Mouse (Mus musculus) heart, postnatal 36 days (tissue): ENCODE data around the gene Xylb. TPM values are rescaled to one million over a fixed set of nuclear protein-coding genes. Genes with fewer than 3 reads are reported as not detected.

ENCODE experiments used
- DNase-seq, 2 experiments: peaks; one replicate each; pipeline ENCODE4 v3.0.0; 2021 to 2022
- intact Hi-C: fragments of 180-260 bp; cut with DNase I; formaldehyde crosslinking; loops from one replicate; pipeline ENCODE4 v1.15.1; 2025
- total RNA-seq, 2 experiments: library from RNA; stranded (reverse); gene quantifications; 2 replicates each; pipeline ENCODE4 v1.2.3; 2021

Gene Xylb
- total RNA-seq, 2 experiments from 2014 or later, result 0.22 TPM

- DNase-seq, result peak in 1 of 2 experiments; percentile 12
- intact Hi-C loops, result no loop called here
These were observed 31.8 kb downstream of the Xylb start for GRCm38 (mm10) chr9:119388956-119389355.

- DNase-seq, result no peak
- intact Hi-C loops, result no loop called here
These were observed 33.0 kb downstream of the Xylb start for GRCm38 (mm10) chr9:119390214-119390613.

GRCm38 (mm10) chr9:119394808-119395207, 37.6 kb downstream of the Xylb start:
- intact Hi-C loops, result no loop called here
- DNase-seq, result no peak

- DNase-seq, result no peak
- intact Hi-C loops, result no loop called here
These were observed 44.2 kb downstream of the Xylb start for GRCm38 (mm10) chr9:119401351-119401750.

GRCm38 (mm10) chr9:119401801-119402214, 44.6 kb downstream of the Xylb start, which contains the start of gene Acvr2b:
Acvr2b (plus strand) TSS chr9:119402118.
- intact Hi-C loops, result loop anchor here (2.0 kb wide), 2 partner anchors 29 to 45 kb away; partner anchors contain the start of gene Xylb
- peak; percentile 92 to 93 for DNase-seq

- intact Hi-C loops, result loop anchor here (2.0 kb wide), 2 partner anchors 28 to 46 kb away; partner anchors contain the start of gene Xylb
- DNase-seq, result peak; percentile 58 to 80
These were observed 45.4 kb downstream of the Xylb start for GRCm38 (mm10) chr9:119402253-119403235.

GRCm38 (mm10) chr9:119403236-119403641, 46.1 kb downstream of the Xylb start:
- DNase-seq, result peak; percentile 34 to 45
- intact Hi-C loops, result loop anchor here (2.0 kb wide), 2 partner anchors 28 to 46 kb away; partner anchors contain the start of gene Xylb

GRCm38 (mm10) chr9:119404090-119404489, 46.9 kb downstream of the Xylb start:
- intact Hi-C loops, result no loop called here
- no peak for DNase-seq

GRCm38 (mm10) chr9:119407884-119408283, 50.7 kb downstream of the Xylb start:
- intact Hi-C loops, result loop anchor here (2.0 kb wide), 1 partner anchor 17 kb away; no protein-coding TSS in a partner anchor
- no peak for DNase-seq

- peak in 1 of 2 experiments; percentile 28 for DNase-seq
- intact Hi-C loops, result no loop called here
These were observed 51.9 kb downstream of the Xylb start for GRCm38 (mm10) chr9:119408898-119409664.

- DNase-seq, result no peak
- intact Hi-C loops, result no loop called here
These were observed 52.7 kb downstream of the Xylb start for GRCm38 (mm10) chr9:119409864-119410263.

GRCm38 (mm10) chr9:119418025-119418424, 60.8 kb downstream of the Xylb start:
- no peak for DNase-seq
- intact Hi-C loops, result no loop called here

GRCm38 (mm10) chr9:119419852-119420438, 62.8 kb downstream of the Xylb start:
- no peak for DNase-seq
- intact Hi-C loops, result no loop called here

- intact Hi-C loops, result loop anchor here (2.0 kb wide), 1 partner anchor 19 kb away; no protein-coding TSS in a partner anchor
- peak; percentile 28 to 48 for DNase-seq
These were observed 68.2 kb downstream of the Xylb start for GRCm38 (mm10) chr9:119425217-119425975.

- no peak for DNase-seq
- intact Hi-C loops, result loop anchor here (2.0 kb wide), 1 partner anchor 19 kb away; no protein-coding TSS in a partner anchor
These were observed 68.8 kb downstream of the Xylb start for GRCm38 (mm10) chr9:119425976-119426415.

- intact Hi-C loops, result no loop called here
- no peak for DNase-seq
These were observed 69.3 kb downstream of the Xylb start for GRCm38 (mm10) chr9:119426483-119426882.

GRCm38 (mm10) chr9:119430311-119430710, 73.1 kb downstream of the Xylb start:
- intact Hi-C loops, result loop anchor here (1.0 to 5.0 kb wide), 3 partner anchors 28 to 273 kb away; partner anchors contain the start of genes Acaa1b, Acvr2b, Gm47289 and Xylb
- DNase-seq, result peak; percentile 77 to 83

- intact Hi-C loops, result no loop called here
- no peak for DNase-seq
These were observed 78.7 kb downstream of the Xylb start for GRCm38 (mm10) chr9:119435855-119436254.

- intact Hi-C loops, result no loop called here
- no peak for DNase-seq
These were observed 80.9 kb downstream of the Xylb start for GRCm38 (mm10) chr9:119438065-119438464.
